Mouse (Mus musculus): Measurements from ENCODE around the gene Gad2.

Gene Gad2

DNA sequence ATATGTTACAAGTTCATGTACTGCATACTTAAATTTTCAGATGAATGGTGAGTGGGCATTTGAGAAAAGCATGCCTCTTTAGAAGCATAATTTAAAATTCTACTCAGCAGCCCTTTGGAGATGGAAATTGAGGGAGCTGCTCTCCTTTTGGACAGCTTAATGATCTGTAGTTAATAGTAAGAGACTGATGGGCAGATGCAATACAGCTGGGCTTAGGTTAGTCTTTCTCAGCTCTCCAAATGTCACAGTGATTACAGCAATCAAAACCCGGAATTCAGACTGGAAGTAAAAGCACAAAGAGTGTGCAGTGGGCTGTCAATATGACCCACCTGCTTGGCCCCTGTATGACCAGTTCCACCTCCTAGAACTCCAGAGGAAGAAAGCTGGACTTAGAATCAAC lies 24.1 kb downstream of the Gad2 start:
- DNase-seq (ENCODE audit: low read depth, low spot score) = no peak

DNA sequence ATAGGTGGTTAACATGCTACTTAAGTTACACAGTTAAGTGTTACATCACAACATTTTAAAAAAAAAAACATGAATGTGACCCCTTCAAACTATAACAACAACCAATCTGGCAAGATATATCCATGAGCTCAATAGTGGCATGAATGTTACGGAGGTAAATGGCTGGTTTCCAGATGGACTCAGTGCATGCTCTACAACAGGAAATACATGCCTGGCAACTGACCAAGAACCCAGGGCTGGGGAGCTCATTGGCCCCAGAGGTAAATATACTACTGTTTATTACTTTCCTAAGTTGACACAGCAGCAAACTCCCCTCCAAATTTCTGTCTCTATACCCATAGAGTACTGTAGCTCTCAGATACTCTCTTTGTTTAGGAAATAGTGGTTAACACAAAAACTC lies 26.4 kb downstream of the Gad2 start:
- DNase-seq (ENCODE audit: low read depth, low spot score) = no peak

DNA sequence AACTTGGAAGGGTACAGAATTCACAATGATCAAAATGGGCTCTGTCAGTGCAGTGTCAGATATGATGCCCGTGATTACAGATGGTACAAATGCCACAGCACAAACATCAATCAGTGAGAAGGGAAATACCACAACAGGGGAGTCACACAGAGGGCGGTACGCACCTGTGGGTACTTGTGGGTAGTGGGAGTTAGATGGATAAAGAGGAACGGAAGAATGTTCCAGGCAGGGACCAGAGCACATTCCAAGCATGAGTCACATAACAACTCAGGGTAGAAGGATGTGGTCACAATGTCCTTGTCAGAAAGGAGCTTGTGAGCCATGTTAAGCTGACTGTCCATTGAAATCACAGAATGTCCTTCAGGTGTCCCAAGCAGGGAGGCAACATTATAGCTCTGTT lies 29.8 kb downstream of the Gad2 start:
- DNase-seq (ENCODE audit: low read depth, low spot score) = no peak

DNA sequence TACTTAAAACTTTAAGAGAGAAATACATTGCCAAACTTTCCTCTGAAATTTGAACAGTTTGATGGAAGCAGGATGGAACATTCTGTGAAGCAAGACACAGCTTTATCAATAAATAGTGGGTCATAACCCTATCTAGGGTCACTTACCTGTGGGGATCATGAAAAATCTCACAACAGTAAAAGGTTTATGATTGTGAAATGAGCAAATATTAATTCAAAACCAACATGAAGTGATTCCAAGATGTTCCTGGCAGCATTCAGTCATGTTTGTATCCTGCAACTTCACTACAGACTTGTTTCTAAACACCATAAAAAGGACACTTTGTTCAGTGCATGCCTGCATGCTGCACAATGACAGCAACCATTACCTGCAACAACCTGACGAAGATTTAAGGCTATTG lies 41.7 kb downstream of the Gad2 start:
- DNase-seq (ENCODE audit: low read depth, low spot score) = no peak

GRCm38 (mm10) chr2:22670415-22670814 lies 48.4 kb downstream of the Gad2 start:
- no peak for DNase-seq (ENCODE audit: low read depth, low spot score)

- no peak for DNase-seq (ENCODE audit: low read depth, low spot score)
Measured at GRCm38 (mm10) chr2:22671348-22671747, 49.3 kb downstream of the Gad2 start.

DNA sequence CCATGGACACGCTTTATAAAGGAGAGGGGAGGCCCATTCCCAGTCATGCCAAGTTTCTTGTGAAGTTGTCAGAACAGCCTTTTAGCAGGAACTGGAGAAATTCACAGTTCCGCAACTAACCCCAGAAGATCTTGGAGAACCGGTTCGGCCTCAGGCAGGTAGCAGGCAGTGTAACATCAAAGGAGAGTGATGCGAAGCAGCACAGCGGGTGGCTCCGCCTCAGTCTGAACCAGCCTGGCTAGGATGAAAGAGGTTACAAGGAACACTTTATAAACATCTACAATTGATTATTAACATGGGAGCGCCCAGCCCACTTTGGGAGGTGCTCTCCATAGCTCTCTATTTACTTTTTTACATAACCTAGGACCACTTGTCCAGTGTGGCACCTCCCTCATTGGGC lies 55.1 kb downstream of the Gad2 start:
- peak; percentile 33 for DNase-seq (ENCODE audit: low read depth, low spot score)

GRCm38 (mm10) chr2:22679944-22680343 lies 57.9 kb downstream of the Gad2 start:
- no peak for DNase-seq (ENCODE audit: low read depth, low spot score)

GRCm38 (mm10) chr2:22689969-22690368 lies 68.0 kb downstream of the Gad2 start:
- no peak for DNase-seq (ENCODE audit: low read depth, low spot score)

DNA sequence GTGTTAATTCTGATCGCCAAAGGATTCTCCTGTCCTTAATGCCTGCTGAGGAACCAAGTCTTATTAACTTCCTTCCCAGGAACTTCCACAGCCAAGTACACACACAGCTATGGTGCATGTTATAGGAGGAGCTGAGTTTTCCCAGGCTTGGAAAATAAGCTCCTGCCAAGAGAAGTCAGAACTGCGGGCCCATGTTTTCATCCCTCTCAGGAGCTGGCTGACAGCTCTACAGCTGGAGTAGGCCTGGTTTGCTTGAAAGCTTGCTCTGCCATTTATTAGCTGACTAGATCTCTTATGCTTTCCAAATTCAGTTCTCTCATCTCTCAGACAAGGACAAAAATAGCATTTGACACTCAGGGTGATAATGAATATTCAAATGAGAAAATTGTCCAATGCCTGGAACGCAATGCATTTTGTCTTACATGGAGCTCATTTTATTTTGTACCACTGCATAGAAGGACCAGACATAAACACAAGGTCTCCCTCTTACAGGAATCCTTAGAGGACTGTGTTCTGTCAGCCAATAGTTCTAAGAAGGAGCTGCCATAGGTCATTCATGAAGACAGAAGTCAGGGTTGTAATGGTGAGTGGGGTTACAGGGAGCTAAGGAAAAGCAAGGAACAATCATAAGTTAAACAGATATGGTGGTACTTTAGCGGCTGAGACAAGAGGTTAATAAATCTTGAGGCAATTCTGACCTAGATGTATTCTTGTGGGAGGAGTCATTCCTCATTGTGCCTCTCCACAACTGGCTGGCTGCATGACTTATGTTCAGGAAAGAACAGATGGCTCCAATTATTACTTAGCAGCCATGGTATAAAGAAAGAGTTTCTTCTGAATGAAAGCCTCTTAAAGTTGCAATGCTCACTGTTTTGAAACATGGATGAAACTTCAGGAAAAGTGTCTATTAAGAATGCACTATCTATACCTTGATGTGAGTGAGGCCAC lies 83.0 kb downstream of the Gad2 start:
- peak; percentile 32 for DNase-seq (ENCODE audit: low read depth, low spot score)

GRCm38 (mm10) chr2:22706233-22706632 lies 84.2 kb downstream of the Gad2 start:
- DNase-seq (ENCODE audit: low read depth, low spot score) = no peak

DNA sequence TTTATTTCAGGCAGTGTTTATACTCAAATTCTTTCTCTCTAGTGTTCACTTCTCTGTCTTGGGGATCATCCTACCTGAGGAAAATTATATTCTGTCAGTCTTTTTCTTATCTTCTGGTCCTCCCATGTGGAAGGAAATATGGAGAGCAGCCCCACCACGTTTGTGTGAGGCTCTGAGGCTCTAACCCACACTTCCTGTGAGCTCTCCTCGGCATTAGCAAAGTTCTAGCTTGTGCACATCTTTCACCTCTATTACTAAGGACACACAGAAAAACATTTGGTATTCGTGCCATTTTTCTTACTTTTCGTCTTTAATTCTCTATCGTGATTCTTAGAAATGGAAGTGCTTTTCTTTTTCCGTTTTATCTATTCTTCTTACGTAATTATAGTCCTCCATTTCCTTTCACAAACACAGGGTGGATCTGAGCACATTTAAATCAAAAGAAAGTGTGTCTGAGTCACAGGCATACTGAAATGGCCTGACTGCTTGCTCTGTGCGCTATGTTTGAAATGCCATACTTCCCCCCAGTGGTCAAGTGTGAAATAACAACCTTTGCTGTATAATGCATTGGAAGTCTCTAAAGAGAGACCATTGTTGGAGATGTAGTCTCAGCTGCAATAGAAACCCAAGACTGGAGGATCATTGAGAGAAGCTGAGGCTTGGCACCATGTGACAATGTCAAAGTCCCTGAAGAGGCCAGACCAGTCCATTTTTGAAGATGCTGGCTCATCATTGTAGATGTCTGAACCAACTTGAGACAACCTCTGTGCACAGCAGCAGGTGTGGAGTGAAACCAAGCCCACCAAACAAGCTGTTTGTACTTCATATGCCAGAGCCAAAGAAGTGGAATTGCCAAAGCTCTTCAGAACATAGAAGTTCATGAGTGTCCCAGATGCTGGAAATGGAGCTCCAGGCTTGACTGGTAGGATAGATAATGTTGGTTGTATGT lies 99.8 kb downstream of the Gad2 start:
- DNase-seq (ENCODE audit: low read depth, low spot score) = peak; percentile 73

DNA sequence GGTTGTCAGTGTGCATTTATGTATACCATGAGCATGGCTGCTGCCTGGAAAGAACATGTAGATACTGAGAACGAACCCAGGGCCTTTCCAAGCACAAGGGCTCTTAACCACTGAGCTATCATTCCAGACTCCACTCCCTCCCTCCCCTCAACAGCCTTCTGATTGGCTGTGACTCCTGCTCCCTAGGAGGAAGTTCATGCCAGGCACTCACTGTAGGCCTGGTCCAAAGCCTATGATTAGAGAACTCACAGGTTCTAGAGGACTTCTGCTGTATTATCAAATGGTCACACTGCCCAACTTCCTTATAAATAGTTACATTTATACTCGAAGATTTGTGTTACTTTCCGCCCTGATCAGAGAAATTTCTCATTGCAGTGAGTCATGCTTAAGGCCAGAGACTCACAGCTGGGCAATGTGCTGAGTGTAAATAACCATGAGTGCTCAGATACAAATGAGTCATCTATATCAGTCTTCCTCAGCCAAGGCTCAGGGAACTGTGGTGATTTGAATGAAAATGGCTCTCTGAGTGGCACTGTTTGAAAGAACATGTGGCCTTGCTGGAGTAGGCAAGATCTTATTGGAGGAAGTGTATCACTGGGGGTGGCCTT lies 102.0 kb downstream of the Gad2 start:
- DNase-seq (ENCODE audit: low read depth, low spot score) = no peak

DNA sequence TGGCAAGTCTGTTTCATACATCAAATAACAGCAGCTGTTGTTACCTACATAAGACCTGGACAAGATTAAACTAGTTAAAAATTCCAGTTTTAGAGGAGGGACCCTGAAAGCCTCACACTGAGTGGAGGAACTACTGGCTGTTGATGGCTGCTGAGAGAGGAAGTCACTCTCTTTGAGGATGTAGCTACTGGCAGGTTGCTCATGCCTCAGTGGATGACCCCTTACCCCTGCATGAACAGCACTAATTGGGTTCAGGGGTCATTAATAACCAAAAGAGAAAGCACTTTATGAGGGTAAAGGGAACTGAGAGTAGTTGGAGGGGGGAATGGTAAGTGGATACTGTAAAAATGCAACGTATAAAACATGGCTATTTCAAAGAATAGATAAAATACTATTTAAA lies 105.1 kb downstream of the Gad2 start:
- DNase-seq (ENCODE audit: low read depth, low spot score) = no peak

DNA sequence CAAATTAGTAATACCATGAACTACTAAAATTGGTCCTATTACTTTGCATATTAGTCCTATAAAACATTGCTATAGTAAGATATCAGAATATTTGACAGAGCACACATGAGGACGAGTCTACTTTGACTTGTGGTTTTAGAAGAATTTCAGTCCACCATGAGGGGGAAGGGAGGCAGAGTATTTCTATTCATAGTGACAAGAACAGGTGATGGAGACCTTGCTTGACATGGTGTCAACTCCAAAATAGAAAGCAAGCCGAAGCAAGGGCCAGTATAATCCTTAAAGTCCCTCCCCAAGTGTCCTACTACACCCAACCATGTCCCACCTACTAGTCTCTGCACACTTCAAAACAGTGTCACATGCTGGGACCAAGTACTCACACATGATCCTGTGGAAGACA lies 114.1 kb downstream of the Gad2 start:
- no peak for DNase-seq (ENCODE audit: low read depth, low spot score)

GRCm38 (mm10) chr2:22739369-22739768 lies 117.4 kb downstream of the Gad2 start:
- DNase-seq (ENCODE audit: low read depth, low spot score) = peak; percentile 66

GRCm38 (mm10) chr2:22740441-22740840 lies 118.4 kb downstream of the Gad2 start:
- DNase-seq (ENCODE audit: low read depth, low spot score) = no peak

- DNase-seq (ENCODE audit: low read depth, low spot score) = no peak
Measured at GRCm38 (mm10) chr2:22741222-22741621, 119.2 kb downstream of the Gad2 start.

Data from forelimb bud, embryonic 11.5 days (tissue).